In the genomic region with DNA sequence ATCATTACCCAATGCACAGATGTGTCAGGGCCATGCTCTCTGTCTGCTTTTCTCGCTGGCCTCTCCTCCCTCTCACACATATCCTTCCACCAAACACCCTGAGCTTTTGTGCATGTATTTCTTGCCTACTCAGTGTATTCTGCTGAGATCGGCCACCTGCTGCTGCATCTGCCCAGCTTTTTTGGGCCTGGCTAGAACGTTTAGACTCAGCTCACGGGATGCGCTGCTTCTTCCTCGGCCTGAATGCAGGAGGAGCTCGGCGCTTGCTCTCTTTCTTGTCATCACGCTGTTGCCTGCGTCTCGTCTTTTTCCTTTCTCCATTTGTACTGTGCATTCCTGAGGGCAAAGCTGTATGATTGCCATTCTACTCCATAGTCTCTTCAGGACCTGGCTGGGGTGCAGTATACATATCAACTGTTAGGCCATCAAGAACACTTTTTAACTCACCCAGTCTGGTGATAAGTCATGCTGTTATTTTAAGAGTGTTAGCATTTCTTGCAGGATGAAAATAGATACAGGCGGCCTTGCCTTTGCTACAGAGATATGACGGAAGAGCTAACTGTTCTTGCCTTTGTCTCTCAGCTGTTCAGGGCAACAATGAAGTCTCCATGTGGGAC, we compare ENCODE assay signal across 19 mouse cellular contexts. TPM values are rescaled to one million over a fixed set of nuclear protein-coding genes. Genes with fewer than 3 reads are reported as not detected.
DNase-seq lines count a peak whose midpoint lies in the region; ATAC-seq and TF ChIP-seq lines count a peak whose summit lies in the region.
"Had no signal": no experiment of that assay in that cellular context is flagged by ENCODE, and none has a peak within 500 bp of the region (broad histone marks: within the 10 kb centered on the region; RNA-seq: fewer than 3 reads in every experiment).

No protein-coding gene starts in this region.

- no peak for TF ChIP-seq CTCF in forebrain, postnatal 0 days (IDR thresholded peaks at IDR 0.05; ENCODE audit: low read depth)

- no peaks in the 10 kb centered on the region for H3K4me1 ChIP-seq in forebrain, postnatal 0 days (ENCODE audit: insufficient read depth)
- peaks cover 4% of the 10 kb centered on the region for H3K4me1 ChIP-seq in forebrain, embryonic 15.5 days
- peaks cover 17% of the 10 kb centered on the region for H3K4me1 ChIP-seq in heart, embryonic 16.5 days (ENCODE audit: control insufficient read depth, insufficient read depth, low read length)
- H3K4me1 ChIP-seq: limb, embryonic 13.5 days; neural tube, embryonic 12.5 days had no signal

- H3K9ac ChIP-seq in forebrain, postnatal 0 days, result no peak overlapping the region
- no peak overlapping the region for H3K9ac ChIP-seq in forebrain, embryonic 15.5 days (replicated peaks)
- H3K9ac ChIP-seq in heart, embryonic 16.5 days (ENCODE audit: low read length), result no peak overlapping the region; the same call in 1 of the 2 replicates
- H3K9ac ChIP-seq: limb, embryonic 13.5 days; neural tube, embryonic 12.5 days had no signal

- H3K36me3 ChIP-seq in forebrain, postnatal 0 days (ENCODE audit: insufficient read depth), result peaks cover 38% of the 10 kb centered on the region
- H3K36me3 ChIP-seq in forebrain, embryonic 15.5 days, result peaks cover 42% of the 10 kb centered on the region
- peaks cover 34% of the 10 kb centered on the region for H3K36me3 ChIP-seq in heart, embryonic 16.5 days (ENCODE audit: control insufficient read depth, insufficient read depth)

- no peaks in the 10 kb centered on the region for H3K9me3 ChIP-seq in forebrain, postnatal 0 days (ENCODE audit: low read length)
- H3K9me3 ChIP-seq in forebrain, embryonic 15.5 days, result no peaks in the 10 kb centered on the region
- no peaks in the 10 kb centered on the region for H3K9me3 ChIP-seq in heart, embryonic 16.5 days (replicated peaks; ENCODE audit: control insufficient read depth, low read length)
- H3K9me3 ChIP-seq: limb, embryonic 13.5 days; neural tube, embryonic 12.5 days had no signal

- peak; percentile 18; the same call in 1 of the 2 replicates for ATAC-seq in forebrain, postnatal 0 days
- ATAC-seq in forebrain, embryonic 15.5 days (replicated peaks), result no peak
- peak; percentile 86 for ATAC-seq in heart, embryonic 16.5 days (replicated peaks; ENCODE audit: extremely low read depth, insufficient read depth, low FRiP score)
- ATAC-seq: forebrain, embryonic 16.5 days; hindbrain, postnatal 0 days had no signal

- no peak overlapping the region for H3K4me2 ChIP-seq in forebrain, postnatal 0 days (ENCODE audit: low read depth)
- H3K4me2 ChIP-seq in forebrain, embryonic 15.5 days (replicated peaks), result no peak overlapping the region
- peak overlapping the region; percentile 33 for H3K4me2 ChIP-seq in heart, embryonic 16.5 days (ENCODE audit: low read depth, low read length)
- H3K4me2 ChIP-seq: limb, embryonic 13.5 days; neural tube, embryonic 12.5 days had no signal

- WGBS in forebrain, postnatal 0 days, result 78% methylated on average over 13 of the region's 13 CpGs
- WGBS in forebrain, embryonic 15.5 days, result 87% methylated on average over 13 of the region's 13 CpGs
- 38% methylated on average over 13 of the region's 13 CpGs for WGBS in heart, embryonic 16.5 days

- peak overlapping the region; percentile 62; the same call in 1 of the 2 replicates for H3K27ac ChIP-seq in forebrain, postnatal 0 days (ENCODE audit: low read depth, low read length)
- H3K27ac ChIP-seq in forebrain, embryonic 15.5 days (replicated peaks), result no peak overlapping the region
- peak overlapping the region; percentile 83 for H3K27ac ChIP-seq in heart, embryonic 16.5 days (ENCODE audit: low read length)
- H3K27ac ChIP-seq: hindbrain, postnatal 0 days; limb, embryonic 13.5 days; neural tube, embryonic 12.5 days had no signal

- intact Hi-C loops in heart, postnatal 14 days (cut with DNase I), result no loop called here

- H3K4me3 ChIP-seq in forebrain, postnatal 0 days (ENCODE audit: low read depth, low read length), result no peak overlapping the region
- no peak overlapping the region for H3K4me3 ChIP-seq in forebrain, embryonic 15.5 days
- no peak overlapping the region for H3K4me3 ChIP-seq in heart, embryonic 16.5 days (ENCODE audit: low read length)
- H3K4me3 ChIP-seq: limb, embryonic 13.5 days; neural tube, embryonic 12.5 days had no signal

- H3K27me3 ChIP-seq in forebrain, postnatal 0 days (ENCODE audit: insufficient read depth, low read length), result no peaks in the 10 kb centered on the region
- H3K27me3 ChIP-seq in forebrain, embryonic 15.5 days, result no peaks in the 10 kb centered on the region
- H3K27me3 ChIP-seq in heart, embryonic 16.5 days (ENCODE audit: control insufficient read depth, insufficient read depth, low read length), result no peaks in the 10 kb centered on the region
- H3K27me3 ChIP-seq: CH12.LX; limb, embryonic 13.5 days; neural tube, embryonic 12.5 days had no signal

- DNase-seq in forebrain, postnatal 0 days, result peak; percentile 63
- no peak for DNase-seq in heart, postnatal 14 days
- peak; percentile 82 for DNase-seq in layer of hippocampus, adult 9-11 months
- DNase-seq in right cerebral cortex, postnatal 25 days, result peak; percentile 70
- no peak for DNase-seq in kidney, postnatal 4 days
- no peak for DNase-seq in thymus, postnatal 36 days
- DNase-seq: adrenal gland, postnatal 25 days; cerebellum, postnatal 14 days; kidney, adult 18-20 months; lung, postnatal 14 days; spleen, adult 18-20 months; thymus, postnatal 25 days had no signal

RNA-seq across cellular contexts. Expression of a gene that starts 41.9 kb away (rescaled TPM):
- 19.1 and 20.8 TPM in 2 replicates for total RNA-seq in forebrain, postnatal 0 days (2014; rRNA removed)
- polyA plus RNA-seq in forebrain, postnatal 0 days (2015; fragmentation: Nextera tagmentation; extraction: Ambion mirVana), result 11.2 and 12.9 TPM in 2 replicates
- 19.0 and 19.7 TPM in 2 replicates for polyA plus RNA-seq in forebrain, embryonic 15.5 days (2015; fragmentation: Nextera tagmentation; extraction: Ambion mirVana)
- polyA plus RNA-seq in heart, embryonic 16.5 days (2015; fragmentation: Nextera tagmentation; extraction: Ambion mirVana), result 13.9 and 15.2 TPM in 2 replicates
- total RNA-seq in heart, postnatal 14 days (2021), result 10 to 100 TPM; 21.4 to 22.4 TPM

Comparison
In these comparisons a context has a peak if more than half of its experiments do, and no peak if none do; other contexts are left out.
1. DNase-seq: peak in forebrain, postnatal 0 days (single experiment), layer of hippocampus, adult 9-11 months (single experiment) and right cerebral cortex, postnatal 25 days (single experiment); none in heart, postnatal 14 days (0 of 2), kidney, postnatal 4 days (0 of 2) and thymus, postnatal 36 days (0 of 2).